Mouse (Mus musculus) layer of hippocampus, adult 8-10 months (tissue): ENCODE measurements around the gene Cacna1c. TPM values are rescaled to one million over a fixed set of nuclear protein-coding genes. Genes with fewer than 3 reads are reported as not detected.
A peak's percentile ranks its signal among the peaks of the same experiment; 100 is the strongest.

Experiments
- DNase-seq, 2 experiments: peaks; one replicate each; pipeline ENCODE4 v3.0.0; 2022; ENCODE audit warnings: low spot score in 2 of 2
- total RNA-seq, 4 experiments: library from RNA; stranded (reverse); gene quantifications; 2 replicates each; pipeline ENCODE4 v1.2.4; 2022

The Cacna1c gene
- 10 to 100 TPM; 67.6 to 88.2 (median 75.8) TPM for total RNA-seq

- DNase-seq: no peak
Measured at GRCm38 (mm10) chr6:119196382-119197305, at the start of gene Cacna1c. Gene Cacna1c (minus strand): TSS chr6:119196418.

- DNase-seq: no peak
Measured at GRCm38 (mm10) chr6:119240871-119241705, 44.9 kb upstream of the Cacna1c start.

GRCm38 (mm10) chr6:119240256-119240655, 44.0 kb upstream of the Cacna1c start:
- no peak for DNase-seq

- DNase-seq: no peak
Measured at GRCm38 (mm10) chr6:119239341-119240005, 43.3 kb upstream of the Cacna1c start.

- peak; percentile 53 to 75 for DNase-seq
Measured at GRCm38 (mm10) chr6:119237427-119237989, 41.3 kb upstream of the Cacna1c start.

- DNase-seq: no peak
Measured at GRCm38 (mm10) chr6:119236241-119236640, 40.0 kb upstream of the Cacna1c start, which contains the start of gene Cacna2d4. Gene Cacna2d4 (plus strand): TSS chr6:119236526.

- DNase-seq: no peak
Measured at GRCm38 (mm10) chr6:119235441-119235840, 39.2 kb upstream of the Cacna1c start.

- no peak for DNase-seq
Measured at GRCm38 (mm10) chr6:119233066-119233465, 36.8 kb upstream of the Cacna1c start.

GRCm38 (mm10) chr6:119228861-119229603, 32.8 kb upstream of the Cacna1c start:
- DNase-seq: peak in 1 of 2 experiments; percentile 46

GRCm38 (mm10) chr6:119227001-119227400, 30.8 kb upstream of the Cacna1c start:
- DNase-seq: no peak

- DNase-seq: no peak
Measured at GRCm38 (mm10) chr6:119225731-119226130, 29.5 kb upstream of the Cacna1c start.

- DNase-seq: no peak
Measured at GRCm38 (mm10) chr6:119225226-119225625, 29.0 kb upstream of the Cacna1c start.

GRCm38 (mm10) chr6:119224451-119225195, 28.4 kb upstream of the Cacna1c start:
- DNase-seq: no peak

GRCm38 (mm10) chr6:119220297-119220696, 24.1 kb upstream of the Cacna1c start:
- peak; percentile 51 to 75 for DNase-seq

- no peak for DNase-seq
Measured at GRCm38 (mm10) chr6:119219237-119219870, 23.1 kb upstream of the Cacna1c start.

GRCm38 (mm10) chr6:119218591-119218990, 22.4 kb upstream of the Cacna1c start:
- no peak for DNase-seq

GRCm38 (mm10) chr6:119217661-119218060, 21.4 kb upstream of the Cacna1c start:
- no peak for DNase-seq

GRCm38 (mm10) chr6:119215040-119215613, 18.9 kb upstream of the Cacna1c start:
- no peak for DNase-seq

GRCm38 (mm10) chr6:119214190-119214589, 18.0 kb upstream of the Cacna1c start:
- DNase-seq: no peak
